Mouse (Mus musculus): ENCODE results near the gene Pate2.
A peak's percentile ranks its signal among the peaks of the same experiment; 100 is the strongest.
"Not testable (repeated sequence)": the region's sequence is repeated elsewhere in the genome, so short reads cannot be mapped to it uniquely, and the experiment has no call there.

The Pate2 gene

GRCm38 (mm10) chr9:35556494-35557102, 13.5 kb upstream of the Pate2 start:
- DNase-seq (ENCODE audit: low spot score in 2 of 2), result no peak

DNA sequence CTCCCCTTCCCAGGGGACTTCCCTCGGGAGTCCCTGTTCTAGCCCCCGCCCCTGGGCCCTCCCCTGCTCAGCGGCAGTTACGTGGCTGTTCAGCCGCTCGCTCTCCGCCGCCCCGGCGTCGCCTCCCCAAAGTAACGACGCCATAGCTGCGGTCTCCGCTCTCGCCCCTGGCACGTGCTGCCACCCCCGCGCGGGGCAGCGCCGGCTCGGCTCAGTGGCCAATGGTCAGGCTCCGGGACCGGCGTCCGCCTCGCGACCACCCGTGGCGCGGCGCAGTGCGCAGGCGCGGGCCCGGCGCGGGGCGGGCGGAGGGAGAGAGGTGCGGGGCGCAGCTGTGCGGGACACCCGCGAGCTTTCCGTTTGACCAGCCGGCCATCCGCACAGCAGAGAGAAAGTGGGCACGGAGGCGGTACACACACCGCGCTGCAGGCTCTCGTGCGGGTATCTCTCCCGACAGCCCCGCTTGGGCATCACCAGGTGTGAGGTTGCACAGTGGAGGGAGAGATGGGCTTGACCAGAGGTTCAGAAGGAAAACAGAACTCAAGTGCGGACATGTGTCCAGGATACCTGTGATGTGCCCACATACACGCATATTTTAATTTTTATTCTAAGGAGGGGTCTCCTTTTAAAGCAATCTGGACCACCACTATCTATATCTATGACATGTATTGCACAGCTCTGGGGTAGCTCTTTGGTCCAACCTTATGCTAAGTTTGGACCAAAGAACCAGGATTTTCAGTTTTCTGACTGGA, 11.7 kb upstream of the Pate2 start, which contains the start of the genes Ddx25 and Pus3:
Ddx25 (minus strand) TSS at position 272 of the 752 bp plus-strand sequence.
Pus3 (plus strand) TSS at position 339 of the 752 bp plus-strand sequence.
- DNase-seq (ENCODE audit: low spot score in 2 of 2), result peak; percentile 76 to 78

DNA sequence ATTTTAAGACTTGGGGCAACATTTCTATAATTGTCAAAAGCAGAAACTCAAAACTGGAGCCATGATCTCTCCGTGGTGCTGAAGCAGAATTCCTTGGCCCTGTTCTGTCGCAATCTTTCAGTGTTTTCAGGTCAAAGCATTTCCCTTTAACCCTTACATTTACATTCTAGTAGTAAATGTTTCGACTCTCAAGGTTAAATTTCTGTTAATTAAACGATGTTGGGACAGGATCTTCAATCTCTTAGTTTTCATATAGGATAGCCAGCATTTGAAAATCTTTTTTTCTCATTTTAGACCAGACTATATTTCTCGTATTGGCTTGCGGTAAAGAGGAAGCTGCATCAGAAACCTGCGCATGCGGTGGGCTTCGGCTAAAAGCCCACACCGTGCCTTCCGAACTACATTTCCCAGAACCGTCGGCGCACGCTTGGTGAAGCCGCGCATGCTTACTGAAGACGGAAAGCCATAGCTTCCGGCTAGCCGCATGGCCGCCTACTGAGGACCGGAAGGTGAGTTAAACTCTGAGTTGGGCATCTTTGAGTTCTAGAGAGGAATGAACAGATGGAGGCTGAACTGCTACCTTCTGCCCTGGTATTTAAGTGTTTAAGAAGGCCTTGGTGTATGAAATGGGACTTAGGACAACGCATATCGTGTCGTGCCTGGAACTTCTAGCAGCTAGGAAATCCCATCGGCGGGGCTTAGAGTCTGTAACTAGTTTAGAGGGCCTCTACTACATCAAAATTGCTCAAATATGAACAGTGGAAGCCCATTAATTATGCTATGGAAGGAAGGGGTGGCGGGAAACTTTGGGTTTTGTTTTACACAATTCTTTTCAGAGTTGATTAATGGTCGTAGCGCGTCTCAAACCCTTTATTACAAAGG, 10.8 kb upstream of the Pate2 start:
- DNase-seq (ENCODE audit: low spot score in 2 of 2), result peak; percentile 84 to 90

DNA sequence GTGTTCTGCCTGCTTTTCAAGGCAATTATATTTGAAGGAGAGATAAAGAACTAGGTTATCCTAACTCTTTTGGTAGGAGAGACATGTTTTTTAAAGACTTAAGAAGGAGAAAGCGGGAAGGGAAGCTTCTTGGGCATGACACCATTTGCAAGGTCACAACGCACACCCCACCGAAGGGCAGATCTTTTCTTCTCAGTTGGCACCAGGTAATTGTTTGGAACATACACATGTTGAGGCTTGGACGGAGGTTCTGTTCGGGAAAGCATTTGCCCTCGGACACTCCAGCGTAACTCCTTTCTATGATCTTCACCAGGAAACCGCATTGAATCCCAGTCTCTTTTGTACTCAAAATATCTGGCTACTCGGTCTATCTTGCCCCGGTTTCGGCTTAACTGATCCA, 9.0 kb upstream of the Pate2 start:
- no peak for DNase-seq (ENCODE audit: low spot score in 2 of 2)

- no peak for DNase-seq (ENCODE audit: low spot score in 2 of 2)
These were observed 8.5 kb upstream of the Pate2 start for GRCm38 (mm10) chr9:35561583-35561982.

DNA sequence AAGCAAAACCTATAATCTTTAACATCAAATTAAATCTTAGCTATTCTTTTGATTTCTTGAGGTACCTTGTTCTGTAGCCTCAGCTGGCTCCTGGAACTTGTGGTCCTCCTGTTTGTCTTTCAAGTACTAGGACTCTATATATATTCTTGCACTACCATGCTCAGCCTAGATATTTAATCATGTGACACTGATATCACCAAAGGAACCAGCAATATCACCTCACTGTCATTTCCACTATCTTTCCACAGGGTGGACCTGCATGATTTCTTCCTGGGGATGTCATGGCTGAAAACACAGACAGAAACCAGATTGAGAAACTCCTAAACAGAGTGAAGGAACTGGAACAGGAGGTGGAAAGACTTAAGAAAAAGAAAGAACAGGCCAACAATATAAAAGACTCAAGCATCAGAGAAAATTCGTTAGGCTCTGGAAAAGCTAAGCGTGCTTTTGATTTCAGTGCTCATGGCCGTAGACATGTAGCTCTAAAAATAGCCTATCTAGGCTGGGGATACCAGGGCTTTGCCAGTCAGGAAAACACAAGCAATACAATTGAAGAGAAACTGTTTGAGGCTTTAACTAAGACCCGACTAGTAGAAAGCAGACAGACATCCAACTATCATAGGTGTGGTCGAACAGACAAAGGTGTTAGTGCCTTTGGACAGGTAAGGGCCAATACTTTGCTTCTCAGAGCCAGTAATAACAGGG, 5.4 kb upstream of the Pate2 start:
- DNase-seq (ENCODE audit: low spot score in 2 of 2), result no peak

DNA sequence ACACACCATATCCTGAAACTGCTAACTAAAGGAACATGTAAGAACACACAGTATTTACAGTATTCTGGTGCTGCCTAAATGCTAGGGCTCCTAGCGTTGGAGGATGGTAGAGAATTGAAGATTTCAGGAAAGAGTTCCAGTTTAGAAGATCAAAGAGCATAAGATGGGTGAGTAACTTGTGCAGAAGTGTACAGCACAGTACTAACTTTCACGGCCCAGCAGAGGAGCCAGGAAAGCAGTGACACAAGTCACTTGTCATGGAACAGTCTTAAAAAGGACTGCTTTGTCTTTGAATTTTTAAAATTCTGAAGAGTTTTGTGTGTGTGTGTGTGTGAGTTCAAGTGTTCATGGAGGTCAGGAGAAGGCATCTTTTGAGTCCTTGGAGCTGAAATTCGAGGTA, 2.1 kb upstream of the Pate2 start:
- DNase-seq (ENCODE audit: low spot score in 2 of 2), result no peak

DNA sequence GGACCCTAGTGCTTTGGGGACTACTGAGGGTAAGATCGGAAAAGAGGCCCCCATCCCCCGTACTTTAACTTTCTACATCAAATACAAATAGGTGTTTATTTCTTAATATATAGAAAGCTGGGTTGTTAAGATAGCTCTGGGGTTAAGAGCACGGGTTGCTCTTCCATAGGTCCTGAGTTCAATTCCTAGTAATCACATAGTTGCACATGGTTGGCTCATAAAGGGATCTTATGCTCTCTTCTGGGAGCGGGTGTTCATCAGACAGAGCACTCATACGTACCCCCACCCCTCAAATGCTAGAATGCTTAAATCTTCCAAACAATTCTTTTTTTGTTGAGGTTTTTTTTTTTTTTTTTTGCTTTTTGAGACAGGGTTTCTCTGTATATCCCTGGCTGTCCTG, 579 bp downstream of the Pate2 start:
- DNase-seq (ENCODE audit: low spot score in 2 of 2), result no peak

- no peak for DNase-seq (ENCODE audit: low spot score in 2 of 2)
These were observed 4.3 kb downstream of the Pate2 start for GRCm38 (mm10) chr9:35574416-35574815.

GRCm38 (mm10) chr9:35587674-35588073, 17.6 kb downstream of the Pate2 start:
- no peak for DNase-seq (ENCODE audit: low spot score in 2 of 2)

DNA sequence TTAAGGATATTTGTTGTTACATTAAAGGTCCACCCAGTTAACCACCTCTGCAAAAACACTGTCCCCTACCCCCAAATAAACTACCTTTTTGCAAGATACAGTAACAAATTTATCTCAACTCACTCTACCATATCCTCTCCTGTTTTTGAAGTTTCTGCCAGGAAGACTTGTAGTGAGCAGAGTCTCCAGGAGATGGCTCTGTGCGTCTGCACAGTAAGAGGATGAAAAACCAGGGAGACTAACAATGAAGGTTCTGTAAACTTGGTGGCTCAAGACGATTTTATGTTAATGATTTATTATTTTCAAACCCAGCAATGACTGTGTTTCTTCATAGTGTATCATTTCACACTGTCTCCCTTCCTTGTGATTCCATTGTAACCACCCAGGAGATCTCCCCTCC, 22.8 kb downstream of the Pate2 start:
- DNase-seq (ENCODE audit: low spot score in 2 of 2), result peak in 1 of 2 experiments; percentile 47

- DNase-seq (ENCODE audit: low spot score in 2 of 2), result peak in 1 of 2 experiments; percentile 23
These were observed 37.7 kb downstream of the Pate2 start for GRCm38 (mm10) chr9:35607647-35608405.

GRCm38 (mm10) chr9:35611841-35612240, 41.8 kb downstream of the Pate2 start, which contains the start of gene Pate4:
Gene Pate4 (minus strand): TSS chr9:35611941.
- no peak for DNase-seq (ENCODE audit: low spot score in 2 of 2)

GRCm38 (mm10) chr9:35614005-35614404, 43.9 kb downstream of the Pate2 start:
- no peak for DNase-seq (ENCODE audit: low spot score in 2 of 2)

GRCm38 (mm10) chr9:35616784-35617183, 46.7 kb downstream of the Pate2 start:
- not testable (repeated sequence) for DNase-seq (ENCODE audit: low spot score in 2 of 2)

- no peak for DNase-seq (ENCODE audit: low spot score in 2 of 2)
These were observed 62.9 kb downstream of the Pate2 start for GRCm38 (mm10) chr9:35632981-35633380.

DNA sequence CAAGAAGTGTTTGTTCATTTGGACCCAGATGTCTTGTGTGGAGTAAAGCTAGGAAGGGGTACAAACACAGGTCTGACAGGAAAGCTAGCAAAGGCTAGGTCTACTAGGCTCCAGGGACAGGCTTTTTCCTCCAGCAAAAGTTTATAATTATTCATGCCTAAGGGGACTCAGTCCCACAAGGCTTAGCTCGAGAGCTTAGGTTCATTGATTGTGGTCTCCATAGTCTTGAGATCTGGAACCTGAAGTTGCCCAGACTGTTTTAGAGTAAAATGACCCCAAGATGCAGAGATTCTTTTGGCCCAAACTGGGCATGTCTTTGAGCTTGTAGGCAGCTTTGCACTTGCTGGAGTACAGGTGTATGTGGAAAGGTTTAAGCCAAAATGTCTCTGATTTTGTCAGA, 78.0 kb downstream of the Pate2 start, which contains the start of gene Pate3:
Pate3 (minus strand) TSS at position 101 of the 400 bp plus-strand sequence.
- DNase-seq (ENCODE audit: low spot score in 2 of 2), result no peak

DNA sequence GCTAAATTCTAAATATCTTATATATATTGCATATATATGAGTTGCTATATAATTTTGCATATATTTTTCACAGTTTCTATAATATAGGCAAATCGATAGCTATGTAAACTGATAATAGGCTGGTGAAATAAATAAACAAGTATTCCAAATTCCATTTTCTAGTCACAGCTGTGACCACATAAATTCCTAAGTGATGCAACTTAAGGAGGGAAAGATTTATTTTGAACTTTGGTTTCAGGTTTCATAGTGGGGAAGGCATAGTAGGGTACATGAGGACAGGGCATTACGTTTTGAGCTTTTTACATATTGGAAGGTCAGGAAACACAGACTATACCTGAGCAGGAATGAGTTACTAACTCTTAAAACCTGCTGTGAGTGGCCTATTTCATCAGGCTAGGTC, 103.5 kb downstream of the Pate2 start:
- no peak for DNase-seq (ENCODE audit: low spot score in 2 of 2)

DNA sequence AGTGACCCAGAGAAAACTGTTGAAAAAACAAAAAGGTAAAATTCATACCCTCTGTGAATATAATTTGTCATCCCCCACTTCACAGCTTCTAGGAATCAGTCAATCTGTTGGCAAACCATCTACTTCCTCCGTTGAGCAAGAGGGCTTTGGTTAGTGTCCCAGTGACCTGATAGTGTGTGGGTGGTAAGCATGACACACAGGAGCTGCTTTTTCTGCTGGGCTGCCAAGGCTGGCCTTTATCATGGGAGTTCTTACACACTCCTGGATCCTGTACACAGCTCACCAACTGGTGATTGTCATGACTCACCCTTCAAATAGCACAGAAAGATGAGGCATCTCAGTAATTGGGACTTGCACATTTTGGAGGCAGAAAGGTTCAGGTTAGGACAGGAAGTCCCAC, 116.9 kb downstream of the Pate2 start, which contains the start of gene Pate1:
Pate1 (minus strand) TSS at position 378 of the 400 bp plus-strand sequence.
- peak in 1 of 2 experiments; percentile 1 for DNase-seq (ENCODE audit: low spot score in 2 of 2)

- no peak for DNase-seq (ENCODE audit: low spot score in 2 of 2)
These were observed 121.8 kb downstream of the Pate2 start for GRCm38 (mm10) chr9:35691924-35692323.

GRCm38 (mm10) chr9:35707265-35707664, 137.2 kb downstream of the Pate2 start:
- DNase-seq (ENCODE audit: low spot score in 2 of 2), result no peak
